Mouse (Mus musculus): Measurements from ENCODE around the gene Fcho2.

Fcho2 gene

GRCm38 (mm10) chr13:98722296-98722695, 93.0 kb downstream of the Fcho2 start:
- ATAC-seq (ENCODE audit: insufficient number of reproducible peaks, low FRiP score, low TSS enrichment): no peak

- no peak for ATAC-seq (ENCODE audit: insufficient number of reproducible peaks, low FRiP score, low TSS enrichment)
Observed at GRCm38 (mm10) chr13:98716176-98716575, 99.1 kb downstream of the Fcho2 start.

- no peak for ATAC-seq (ENCODE audit: insufficient number of reproducible peaks, low FRiP score, low TSS enrichment)
Observed at GRCm38 (mm10) chr13:98715443-98715990, 99.7 kb downstream of the Fcho2 start.

GRCm38 (mm10) chr13:98710655-98711054, 104.6 kb downstream of the Fcho2 start:
- no peak for ATAC-seq (ENCODE audit: insufficient number of reproducible peaks, low FRiP score, low TSS enrichment)

GRCm38 (mm10) chr13:98710236-98710635, 105.0 kb downstream of the Fcho2 start:
- no peak for ATAC-seq (ENCODE audit: insufficient number of reproducible peaks, low FRiP score, low TSS enrichment)

GRCm38 (mm10) chr13:98705501-98705900, 109.7 kb downstream of the Fcho2 start:
- no peak for ATAC-seq (ENCODE audit: insufficient number of reproducible peaks, low FRiP score, low TSS enrichment)

- ATAC-seq (ENCODE audit: insufficient number of reproducible peaks, low FRiP score, low TSS enrichment): no peak
Observed at GRCm38 (mm10) chr13:98703786-98704185, 111.5 kb downstream of the Fcho2 start.

- no peak for ATAC-seq (ENCODE audit: insufficient number of reproducible peaks, low FRiP score, low TSS enrichment)
Observed at GRCm38 (mm10) chr13:98702361-98702760, 112.9 kb downstream of the Fcho2 start.

- ATAC-seq (ENCODE audit: insufficient number of reproducible peaks, low FRiP score, low TSS enrichment): no peak
Observed at GRCm38 (mm10) chr13:98701309-98701675, 114.0 kb downstream of the Fcho2 start.

GRCm38 (mm10) chr13:98700661-98701308, 114.5 kb downstream of the Fcho2 start:
- ATAC-seq (ENCODE audit: insufficient number of reproducible peaks, low FRiP score, low TSS enrichment): no peak

- no peak for ATAC-seq (ENCODE audit: insufficient number of reproducible peaks, low FRiP score, low TSS enrichment)
Observed at GRCm38 (mm10) chr13:98699982-98700540, 115.2 kb downstream of the Fcho2 start.

- no peak for ATAC-seq (ENCODE audit: insufficient number of reproducible peaks, low FRiP score, low TSS enrichment)
Observed at GRCm38 (mm10) chr13:98699051-98699744, 116.1 kb downstream of the Fcho2 start.

GRCm38 (mm10) chr13:98696716-98697115, 118.5 kb downstream of the Fcho2 start:
- ATAC-seq (ENCODE audit: insufficient number of reproducible peaks, low FRiP score, low TSS enrichment): no peak

- ATAC-seq (ENCODE audit: insufficient number of reproducible peaks, low FRiP score, low TSS enrichment): no peak
Observed at GRCm38 (mm10) chr13:98695546-98695945, 119.7 kb downstream of the Fcho2 start.

GRCm38 (mm10) chr13:98694773-98695314, 120.4 kb downstream of the Fcho2 start, which contains the start of gene Tmem171:
Gene Tmem171, minus strand, starts transcription at chr13:98694834.
- ATAC-seq (ENCODE audit: insufficient number of reproducible peaks, low FRiP score, low TSS enrichment): no peak

GRCm38 (mm10) chr13:98693316-98693715, 121.9 kb downstream of the Fcho2 start:
- ATAC-seq (ENCODE audit: insufficient number of reproducible peaks, low FRiP score, low TSS enrichment): no peak

- no peak for ATAC-seq (ENCODE audit: insufficient number of reproducible peaks, low FRiP score, low TSS enrichment)
Observed at GRCm38 (mm10) chr13:98691956-98692515, 123.2 kb downstream of the Fcho2 start.

GRCm38 (mm10) chr13:98690886-98691285, 124.4 kb downstream of the Fcho2 start:
- no peak for ATAC-seq (ENCODE audit: insufficient number of reproducible peaks, low FRiP score, low TSS enrichment)

GRCm38 (mm10) chr13:98689605-98690290, 125.5 kb downstream of the Fcho2 start:
- no peak for ATAC-seq (ENCODE audit: insufficient number of reproducible peaks, low FRiP score, low TSS enrichment)

GRCm38 (mm10) chr13:98687931-98688330, 127.3 kb downstream of the Fcho2 start:
- no peak for ATAC-seq (ENCODE audit: insufficient number of reproducible peaks, low FRiP score, low TSS enrichment)

Measured in cerebellum, adult (tissue).